Mouse (Mus musculus): Measurements from ENCODE around the gene Hivep1. TPM values are rescaled to one million over a fixed set of nuclear protein-coding genes. Genes with fewer than 3 reads are reported as not detected.

Hivep1 gene
- polyA plus RNA-seq, 1 experiment: 15.6 TPM

GRCm38 (mm10) chr13:42076751-42077302 lies 25.0 kb downstream of the Hivep1 start:
- no peak for TF ChIP-seq CTCF (conservative IDR thresholded peaks at IDR 0.05; ENCODE audit: insufficient read depth, insufficient read length, low read depth, low read length)
- TF ChIP-seq POLR2A (IDR thresholded peaks at IDR 0.05; ENCODE audit: low read depth, low read length): no peak
- no peaks in the 10 kb centered on the region for H3K36me3 ChIP-seq (ENCODE audit: control insufficient read depth, insufficient read depth, low read length)

GRCm38 (mm10) chr13:42077629-42078028 lies 25.8 kb downstream of the Hivep1 start:
- Histone ChIP-seq H3K4me3 (ENCODE audit: insufficient read depth, low read depth, low read length) (no peak overlapping the region), H3K27ac (ENCODE audit: insufficient read depth, low read depth, low read length) (no peak overlapping the region), H3K27me3 (replicated peaks; ENCODE audit: control insufficient read depth, insufficient read depth, low read length) (no peaks in the 10 kb centered on the region), H3K4me1 (ENCODE audit: control insufficient read depth, insufficient read depth, low read length) (peaks cover 4% of the 10 kb centered on the region; the same call in 1 of the 2 replicates), H3K36me3 (ENCODE audit: control insufficient read depth, insufficient read depth, low read length) (no peaks in the 10 kb centered on the region)
- WGBS: 90% methylated on average over 3 of the region's 3 CpGs
- no peak for TF ChIP-seq POLR2A (IDR thresholded peaks at IDR 0.05; ENCODE audit: low read depth, low read length)
- no peak for TF ChIP-seq CTCF (conservative IDR thresholded peaks at IDR 0.05; ENCODE audit: insufficient read depth, insufficient read length, low read depth, low read length)
- no peak for DNase-seq

More at GRCm38 (mm10) chr13:42076751-42077302, 25.0 kb downstream of the Hivep1 start:
- no peak overlapping the region for H3K27ac ChIP-seq (ENCODE audit: insufficient read depth, low read depth, low read length)
- no peaks in the 10 kb centered on the region for H3K27me3 ChIP-seq (replicated peaks; ENCODE audit: control insufficient read depth, insufficient read depth, low read length)
- no peak for DNase-seq
- no peak overlapping the region for H3K4me3 ChIP-seq (ENCODE audit: insufficient read depth, low read depth, low read length)
- 89% methylated on average over 5 of the region's 5 CpGs for WGBS
- peaks cover 4% of the 10 kb centered on the region; the same call in 1 of the 2 replicates for H3K4me1 ChIP-seq (ENCODE audit: control insufficient read depth, insufficient read depth, low read length)

GRCm38 (mm10) chr13:42080131-42080916 lies 28.5 kb downstream of the Hivep1 start:
- Histone ChIP-seq H3K4me1 (ENCODE audit: control insufficient read depth, insufficient read depth, low read length) (peaks cover 4% of the 10 kb centered on the region; the same call in 1 of the 2 replicates), H3K4me3 (ENCODE audit: insufficient read depth, low read depth, low read length) (no peak overlapping the region), H3K36me3 (ENCODE audit: control insufficient read depth, insufficient read depth, low read length) (no peaks in the 10 kb centered on the region), H3K27me3 (replicated peaks; ENCODE audit: control insufficient read depth, insufficient read depth, low read length) (no peaks in the 10 kb centered on the region), H3K27ac (ENCODE audit: insufficient read depth, low read depth, low read length) (no peak overlapping the region)
- TF ChIP-seq CTCF (conservative IDR thresholded peaks at IDR 0.05; ENCODE audit: insufficient read depth, insufficient read length, low read depth, low read length) (no peak), POLR2A (IDR thresholded peaks at IDR 0.05; ENCODE audit: low read depth, low read length) (no peak)
- no peak for DNase-seq
- WGBS: 85% methylated on average over 10 of the region's 10 CpGs

- TF ChIP-seq CTCF (conservative IDR thresholded peaks at IDR 0.05; ENCODE audit: insufficient read depth, insufficient read length, low read depth, low read length): peak; percentile 19; the same call in 1 of the 2 replicates
- no peak for TF ChIP-seq POLR2A (IDR thresholded peaks at IDR 0.05; ENCODE audit: low read depth, low read length)
- Histone ChIP-seq H3K4me1 (ENCODE audit: control insufficient read depth, insufficient read depth, low read length) (peaks cover 3% of the 10 kb centered on the region; the same call in 1 of the 2 replicates), H3K36me3 (ENCODE audit: control insufficient read depth, insufficient read depth, low read length) (no peaks in the 10 kb centered on the region), H3K27me3 (replicated peaks; ENCODE audit: control insufficient read depth, insufficient read depth, low read length) (no peaks in the 10 kb centered on the region), H3K4me3 (ENCODE audit: insufficient read depth, low read depth, low read length) (no peak overlapping the region), H3K27ac (ENCODE audit: insufficient read depth, low read depth, low read length) (no peak overlapping the region)
- 27% methylated on average over 5 of the region's 5 CpGs for WGBS
- DNase-seq: peak; percentile 84
Observed at GRCm38 (mm10) chr13:42088339-42088738, 36.5 kb downstream of the Hivep1 start.

GRCm38 (mm10) chr13:42089025-42089424 lies 37.2 kb downstream of the Hivep1 start:
- no peak for DNase-seq
- 72% methylated on average over 8 of the region's 8 CpGs for WGBS
- Histone ChIP-seq H3K27ac (ENCODE audit: insufficient read depth, low read depth, low read length) (no peak overlapping the region), H3K36me3 (ENCODE audit: control insufficient read depth, insufficient read depth, low read length) (no peaks in the 10 kb centered on the region), H3K4me1 (ENCODE audit: control insufficient read depth, insufficient read depth, low read length) (peaks cover 3% of the 10 kb centered on the region; the same call in 1 of the 2 replicates), H3K27me3 (replicated peaks; ENCODE audit: control insufficient read depth, insufficient read depth, low read length) (no peaks in the 10 kb centered on the region), H3K4me3 (ENCODE audit: insufficient read depth, low read depth, low read length) (no peak overlapping the region)
- TF ChIP-seq CTCF (conservative IDR thresholded peaks at IDR 0.05; ENCODE audit: insufficient read depth, insufficient read length, low read depth, low read length): no peak
- TF ChIP-seq POLR2A (IDR thresholded peaks at IDR 0.05; ENCODE audit: low read depth, low read length): no peak

GRCm38 (mm10) chr13:42090751-42091150 lies 38.9 kb downstream of the Hivep1 start:
- H3K27me3 ChIP-seq (replicated peaks; ENCODE audit: control insufficient read depth, insufficient read depth, low read length): no peaks in the 10 kb centered on the region
- no peak for DNase-seq
- peaks cover 3% of the 10 kb centered on the region; the same call in 1 of the 2 replicates for H3K4me1 ChIP-seq (ENCODE audit: control insufficient read depth, insufficient read depth, low read length)
- no peak overlapping the region for H3K27ac ChIP-seq (ENCODE audit: insufficient read depth, low read depth, low read length)
- no peak for TF ChIP-seq POLR2A (IDR thresholded peaks at IDR 0.05; ENCODE audit: low read depth, low read length)
- TF ChIP-seq CTCF (conservative IDR thresholded peaks at IDR 0.05; ENCODE audit: insufficient read depth, insufficient read length, low read depth, low read length): no peak
- WGBS: 82% methylated on average over 5 of the region's 5 CpGs
- no peaks in the 10 kb centered on the region for H3K36me3 ChIP-seq (ENCODE audit: control insufficient read depth, insufficient read depth, low read length)
- H3K4me3 ChIP-seq (ENCODE audit: insufficient read depth, low read depth, low read length): no peak overlapping the region

All from kidney, adult 2 months (tissue).